8 mouse cellular contexts compared by ENCODE assay signal in genomic region chr11:115491356-115492083, GRCm38 (mm10). TPM values are rescaled to one million over a fixed set of nuclear protein-coding genes. Genes with fewer than 3 reads are reported as not detected.
DNase-seq lines count a peak whose midpoint lies in the region; ATAC-seq lines count a peak whose summit lies in the region.

Gene Nt5c, minus strand, starts transcription at chr11:115491862.

- no peaks in the 10 kb centered on the region for H3K27me3 ChIP-seq in hindbrain, embryonic 13.5 days

- peak; percentile 84 for DNase-seq in R1 (ENCODE audit: low read depth, low spot score)
- peak; percentile 90 to 91 for DNase-seq in cerebellum, postnatal 25 days
- DNase-seq in frontal cortex, postnatal 25 days (ENCODE audit: low spot score in 2 of 2) = peak; percentile 64 to 69
- DNase-seq in layer of hippocampus, postnatal 25 days (ENCODE audit: extremely low spot score in 1 of 2, low spot score in 1 of 2) = peak; percentile 67 to 81
- peak; percentile 83 for DNase-seq in lung, postnatal 14 days
- DNase-seq in ovary, postnatal 36 days (ENCODE audit: low spot score) = peak; percentile 80
- peak; percentile 88 for DNase-seq in thymus, postnatal 14 days

- peak within 1 kb of the TSS; percentile 70 for H3K4me3 ChIP-seq in hindbrain, embryonic 13.5 days

- under 1% methylated on average over 42 of the region's 43 CpGs for WGBS in hindbrain, embryonic 13.5 days

- H3K9me3 ChIP-seq in hindbrain, embryonic 13.5 days = no peaks in the 10 kb centered on the region

- H3K36me3 ChIP-seq in hindbrain, embryonic 13.5 days = peaks cover 22% of the 10 kb centered on the region

- peak within 1 kb of the TSS; percentile 92 for H3K27ac ChIP-seq in hindbrain, embryonic 13.5 days

- peak; percentile 92 for ATAC-seq in hindbrain, embryonic 13.5 days (ENCODE audit: low FRiP score)

- H3K4me1 ChIP-seq in hindbrain, embryonic 13.5 days (replicated peaks) = peaks cover 27% of the 10 kb centered on the region

- peak within 1 kb of the TSS; percentile 82 for H3K9ac ChIP-seq in hindbrain, embryonic 13.5 days

- H3K4me2 ChIP-seq in hindbrain, embryonic 13.5 days = peak within 1 kb of the TSS; percentile 69

RNA-seq across cellular contexts. Expression of gene Nt5c, which starts in this region (rescaled TPM):
- polyA plus RNA-seq in hindbrain, embryonic 13.5 days (2015; fragmentation: Nextera tagmentation; extraction: Ambion mirVana) = 104 and 105 TPM in 2 replicates
- total RNA-seq in layer of hippocampus, postnatal 25 days (2021) = 10 to 100 TPM; 68.8 to 70.4 TPM

Comparison
In these comparisons a context has a peak if more than half of its experiments do, and no peak if none do; other contexts are left out.
1. Peak in every context shown above with its lines: DNase-seq, ATAC-seq, H3K4me3 ChIP-seq and H3K27ac ChIP-seq.